Mouse (Mus musculus) cerebellum, postnatal 10 days (tissue): ENCODE results near the gene Trir.

Source experiments
- DNase-seq, 2 experiments: peaks; one replicate each; pipeline ENCODE4 v3.0.0; 2021; ENCODE audit warnings: mixed read lengths in 2 of 2

Gene Trir

DNA sequence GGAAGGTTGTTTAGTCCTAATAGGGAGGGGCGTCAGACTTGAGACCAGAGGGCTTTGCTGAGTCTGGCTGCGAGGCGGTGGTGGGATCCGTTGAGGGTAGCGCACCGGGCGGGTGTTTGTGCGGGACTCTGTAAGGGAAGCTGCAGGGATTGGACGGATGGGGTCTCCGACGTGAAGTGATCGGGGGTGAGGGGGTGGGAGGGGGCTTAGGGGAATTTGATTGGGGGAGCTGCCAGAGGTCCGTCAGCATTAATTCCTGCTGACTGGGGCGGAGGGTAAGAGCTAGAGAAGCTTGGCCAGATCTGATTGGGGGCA, 10.7 kb downstream of the Trir start:
- DNase-seq, result no peak

DNA sequence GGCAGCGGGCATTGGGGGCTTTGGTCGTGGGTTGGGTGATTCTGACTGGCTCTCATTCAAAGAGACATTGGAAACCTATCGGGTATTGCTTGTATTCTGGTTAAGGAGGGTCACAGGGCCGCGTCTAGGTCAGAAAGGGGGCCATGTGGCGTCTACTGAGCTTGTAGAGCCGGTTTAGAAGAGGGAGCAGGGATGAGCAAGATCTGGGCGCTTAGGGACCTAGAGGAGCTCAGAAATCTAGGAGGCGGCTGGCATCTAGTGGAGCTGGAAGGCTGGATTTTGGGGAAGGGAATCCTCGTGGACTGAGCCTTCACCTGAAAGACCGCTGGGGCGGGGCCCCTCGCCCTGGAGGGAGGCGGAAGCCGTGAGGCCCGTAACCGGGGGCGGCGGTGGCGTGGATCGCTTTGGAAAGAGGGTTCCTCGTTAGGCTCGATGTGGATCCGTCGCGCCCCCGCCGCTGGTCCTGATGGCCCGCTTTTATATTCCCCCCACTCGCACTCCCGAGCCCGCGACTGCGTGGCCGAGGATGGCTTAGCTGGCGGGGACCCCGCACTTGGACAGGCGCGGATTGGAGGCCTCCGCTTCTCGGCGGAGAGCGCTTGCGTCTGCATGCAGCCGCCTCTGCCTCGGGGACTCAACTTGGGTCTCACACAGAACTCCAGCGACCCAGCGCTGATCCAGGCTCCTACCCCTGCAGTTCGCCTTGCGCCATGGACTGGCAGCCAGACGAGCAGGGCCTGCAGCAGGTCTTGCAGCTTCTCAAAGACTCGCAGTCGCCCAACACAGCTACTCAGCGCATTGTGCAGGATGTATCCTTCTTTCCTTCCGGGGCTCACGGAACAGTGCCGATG, 11.3 kb downstream of the Trir start:
- peak; percentile 57 to 66 for DNase-seq

DNA sequence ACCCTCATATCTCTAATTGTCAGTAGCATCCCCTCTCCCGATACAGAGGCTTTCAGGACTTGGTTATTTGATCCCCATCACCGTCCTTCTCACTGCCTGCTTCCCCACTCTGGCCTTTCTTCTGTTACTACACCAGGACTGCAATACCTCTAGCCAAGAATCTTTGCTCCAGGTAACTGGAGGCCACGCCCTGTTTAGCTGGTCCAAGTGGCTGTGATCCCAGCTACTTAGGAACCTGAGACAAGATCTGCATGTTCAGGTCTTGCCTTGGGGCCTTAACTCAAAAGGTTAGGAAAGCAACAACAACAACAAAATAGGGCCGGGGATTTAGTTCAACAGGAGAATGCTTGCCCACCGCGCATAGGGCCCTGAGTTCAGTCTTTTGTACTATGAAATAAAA, 17.0 kb downstream of the Trir start:
- DNase-seq, result no peak

DNA sequence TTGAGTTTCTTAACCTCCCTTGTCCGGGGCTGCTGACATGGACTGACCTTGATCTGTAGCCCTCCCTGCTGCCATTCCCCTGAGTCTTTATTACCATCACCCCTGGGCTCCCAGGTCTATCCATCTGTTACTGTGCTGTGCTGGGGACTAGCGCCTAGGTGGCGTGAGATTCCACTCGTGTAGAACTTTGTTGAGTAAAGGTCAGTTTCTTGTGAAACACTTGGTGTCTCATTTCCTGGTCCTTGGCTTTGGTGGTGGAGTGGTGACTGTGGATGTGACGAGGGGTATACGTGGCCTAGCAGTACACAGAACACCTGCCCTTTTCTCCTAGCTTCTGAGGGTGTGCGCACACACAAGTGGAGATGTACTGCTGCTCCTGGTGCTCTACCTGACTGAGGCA, 30.7 kb downstream of the Trir start:
- DNase-seq, result no peak

DNA sequence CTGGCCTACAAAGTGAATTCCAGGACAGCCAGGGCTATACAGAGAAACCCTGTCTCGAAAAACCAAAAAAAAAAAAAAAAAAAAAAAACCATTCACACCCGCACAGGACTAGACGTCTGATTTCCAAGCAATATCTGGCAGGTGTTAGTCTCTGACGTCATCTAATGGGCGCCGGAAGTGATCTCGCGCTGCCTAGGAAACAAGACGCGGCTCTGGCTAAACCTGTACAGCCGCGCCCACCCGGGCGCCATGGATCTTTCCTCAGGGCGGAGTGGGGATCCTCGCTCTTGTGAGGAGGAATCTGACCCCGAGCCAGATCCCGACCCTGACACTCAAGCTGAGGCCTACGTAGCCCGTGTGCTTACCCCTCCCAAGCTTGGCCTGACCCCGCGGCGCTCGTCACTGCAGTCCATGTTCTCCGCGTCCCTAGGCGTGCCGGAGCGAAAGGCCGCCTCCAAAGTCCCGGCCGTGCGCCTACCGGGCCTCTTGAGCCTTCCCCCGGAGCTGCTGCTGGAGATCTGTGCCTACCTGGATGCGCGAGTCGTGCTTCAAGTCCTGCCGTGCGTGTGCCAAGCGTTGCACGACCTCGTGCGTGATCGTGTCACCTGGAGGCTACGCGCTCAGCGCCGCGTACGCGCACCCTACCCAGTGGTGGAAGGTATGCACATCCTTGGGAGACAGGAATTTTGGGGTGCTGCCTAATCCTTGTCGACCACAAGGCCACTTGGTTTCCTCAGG, 33.4 kb downstream of the Trir start, which contains the start of gene Fbxw9:
TSS of gene Fbxw9 (plus strand) at position 177 of the 738 bp plus-strand sequence.
- DNase-seq, result peak; percentile 95 to 97

DNA sequence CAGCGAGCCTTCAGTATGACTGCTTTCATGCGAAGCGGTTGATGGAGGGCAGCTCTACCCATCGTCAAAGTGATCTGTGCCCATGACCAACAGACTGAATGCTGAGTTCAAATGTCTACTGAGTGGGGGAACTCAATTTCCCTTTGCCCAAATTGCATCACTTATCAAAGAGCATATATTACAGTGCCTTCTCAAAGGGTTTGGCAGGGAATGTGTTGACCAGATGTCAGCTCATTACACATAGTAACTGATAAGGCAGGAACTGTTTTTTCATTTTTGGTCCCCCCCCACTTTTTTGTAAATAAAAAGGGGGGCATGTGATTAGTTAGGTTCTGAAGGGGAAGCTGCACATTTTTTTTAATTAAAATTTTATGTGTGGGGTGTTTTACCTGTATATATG, 36.0 kb downstream of the Trir start:
- DNase-seq, result no peak

DNA sequence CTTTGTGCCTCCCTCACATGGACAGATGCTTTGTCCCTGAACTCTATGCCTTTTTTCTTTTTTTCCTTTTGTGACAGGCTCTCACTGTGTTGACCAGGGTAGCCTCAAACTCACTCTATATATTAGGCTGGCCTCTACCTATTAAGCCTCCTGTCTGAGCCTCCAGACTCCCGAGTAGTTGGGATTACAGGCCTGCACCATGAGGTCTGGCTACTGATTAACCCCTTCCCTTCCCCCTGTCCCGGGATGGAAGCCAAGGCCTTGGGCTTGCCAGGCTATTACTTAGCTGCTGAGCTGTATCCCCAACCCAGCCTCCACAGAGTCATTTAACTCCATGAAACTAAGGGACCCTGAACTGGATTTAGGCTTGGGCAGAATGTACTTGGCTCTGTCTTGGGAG, 38.6 kb downstream of the Trir start:
- no peak for DNase-seq

DNA sequence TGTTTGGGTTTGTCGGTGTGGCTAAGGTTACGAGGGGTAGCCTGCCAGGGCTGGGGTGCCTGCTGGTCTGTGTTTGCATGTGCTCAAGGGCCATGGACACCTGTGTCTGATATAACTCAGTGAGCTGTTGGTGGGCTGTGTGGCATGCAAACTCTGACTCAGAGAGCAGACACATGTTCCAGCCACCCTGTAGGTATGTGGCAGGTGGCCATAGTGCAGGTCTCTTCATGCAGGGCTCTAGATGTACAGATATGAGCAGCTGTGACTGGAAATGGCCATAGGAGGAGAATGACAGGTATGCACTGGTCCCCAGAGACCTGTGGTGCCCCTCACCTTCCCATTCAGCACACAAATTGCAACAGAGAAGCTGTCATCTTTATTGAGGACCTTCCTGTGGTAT, 40.5 kb downstream of the Trir start:
- DNase-seq, result no peak

DNA sequence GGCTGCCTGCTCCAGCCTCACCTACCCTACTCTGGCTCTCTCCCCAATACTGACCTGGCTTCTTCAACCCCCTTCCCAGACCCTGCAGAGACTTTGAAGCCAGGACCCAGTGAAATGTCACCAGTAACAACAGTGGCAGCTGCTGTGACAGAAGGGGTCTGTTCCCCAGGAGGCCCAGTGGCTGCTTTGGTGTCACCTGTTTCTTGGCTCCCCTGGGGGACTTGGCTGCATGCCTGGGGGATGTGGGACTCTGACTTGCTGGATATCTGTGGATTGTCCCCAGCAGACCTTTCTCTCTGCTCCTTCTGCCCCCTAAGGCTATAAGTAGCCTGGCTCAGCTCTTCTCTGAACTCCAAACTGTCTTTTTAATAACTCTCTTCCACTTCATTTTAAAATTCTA, 41.4 kb downstream of the Trir start, which contains the start of gene Gm5741:
TSS of gene Gm5741 (minus strand) at position 1 of the 400 bp plus-strand sequence.
- peak; percentile 61 for DNase-seq

DNA sequence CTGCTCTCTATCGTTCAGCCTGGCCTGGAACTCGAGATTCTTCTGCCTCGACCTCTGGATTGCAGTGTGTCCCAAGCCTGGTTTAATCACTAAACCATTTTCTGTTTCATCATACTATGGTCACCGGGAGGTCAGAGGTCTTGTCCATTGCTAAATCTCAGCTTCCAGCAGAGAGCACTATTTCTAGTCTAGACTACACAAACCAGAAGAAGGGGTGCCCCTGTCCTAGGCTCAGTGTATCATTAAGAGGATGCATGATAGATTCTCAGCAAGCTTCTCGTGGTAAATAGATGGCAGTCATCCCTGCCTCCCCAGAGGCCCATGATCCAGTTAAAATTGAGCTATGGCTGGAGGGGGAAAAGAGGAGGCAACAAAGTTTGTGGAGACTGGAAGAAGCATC, 44.4 kb downstream of the Trir start:
- DNase-seq, result peak in 1 of 2 experiments; percentile 37

DNA sequence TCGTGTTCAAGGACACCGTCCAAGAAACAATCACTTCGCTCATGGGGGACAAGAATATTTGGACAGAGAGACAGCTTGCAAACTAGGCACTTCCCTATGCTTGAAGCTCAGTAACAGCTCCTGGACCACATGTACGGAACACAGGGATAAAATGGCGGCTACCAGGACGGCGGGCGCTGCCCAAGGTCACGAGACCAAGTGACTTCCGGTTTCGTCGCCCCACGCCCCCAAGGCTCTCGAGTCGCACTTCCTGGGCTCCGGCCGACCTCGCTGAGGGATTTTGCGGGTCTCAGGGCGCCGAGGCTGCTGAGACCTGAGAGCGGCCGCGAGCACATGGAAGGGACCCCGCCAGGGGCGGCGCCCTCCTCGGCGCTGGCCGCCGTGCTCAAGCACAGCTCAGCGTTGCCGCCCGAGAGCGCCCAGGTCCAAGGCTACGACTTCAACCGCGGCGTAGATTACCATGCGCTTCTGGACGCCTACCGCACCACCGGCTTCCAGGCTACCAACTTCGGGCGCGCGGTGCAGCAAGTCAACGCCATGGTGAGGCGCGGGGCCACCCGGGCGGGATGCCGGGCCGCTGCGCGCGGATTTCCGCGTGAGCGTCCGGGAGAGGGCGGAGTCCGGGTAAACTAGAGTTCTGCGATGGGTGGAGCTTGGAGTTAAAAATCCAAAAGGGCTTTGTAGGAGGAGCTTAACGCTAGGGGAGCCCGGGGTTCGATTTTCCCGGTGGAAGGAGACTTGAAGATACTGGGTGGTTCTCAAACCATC, 45.1 kb downstream of the Trir start, which contains the start of gene Dhps:
TSS of gene Dhps (plus strand) at position 244 of the 768 bp plus-strand sequence.
- DNase-seq, result peak; percentile 94 to 95

DNA sequence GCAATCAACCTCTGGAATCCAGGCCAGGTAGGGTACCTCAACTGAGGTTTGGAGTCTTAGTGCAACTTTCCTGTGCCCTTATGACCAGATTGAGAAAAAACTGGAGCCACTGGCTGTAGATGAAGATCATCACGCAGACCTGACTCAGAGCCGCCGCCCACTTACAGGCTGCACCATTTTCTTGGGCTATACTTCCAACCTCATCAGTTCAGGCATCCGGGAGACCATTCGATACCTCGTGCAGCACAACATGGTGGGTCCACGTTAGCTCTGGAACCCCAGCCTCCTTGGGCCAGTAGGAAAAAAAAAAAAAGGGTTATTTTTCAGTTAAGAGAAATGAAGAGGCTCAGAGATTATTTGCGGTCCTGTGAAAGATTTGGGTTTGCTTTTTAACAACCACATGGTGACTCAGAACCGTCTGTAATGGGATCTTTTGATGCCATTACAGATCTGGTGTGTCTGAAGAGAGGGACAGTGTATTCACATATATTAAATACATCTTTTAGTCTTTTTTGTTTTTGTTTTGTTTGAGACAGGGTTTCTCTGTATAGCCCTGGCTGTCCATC, 45.8 kb downstream of the Trir start:
- DNase-seq, result no peak

DNA sequence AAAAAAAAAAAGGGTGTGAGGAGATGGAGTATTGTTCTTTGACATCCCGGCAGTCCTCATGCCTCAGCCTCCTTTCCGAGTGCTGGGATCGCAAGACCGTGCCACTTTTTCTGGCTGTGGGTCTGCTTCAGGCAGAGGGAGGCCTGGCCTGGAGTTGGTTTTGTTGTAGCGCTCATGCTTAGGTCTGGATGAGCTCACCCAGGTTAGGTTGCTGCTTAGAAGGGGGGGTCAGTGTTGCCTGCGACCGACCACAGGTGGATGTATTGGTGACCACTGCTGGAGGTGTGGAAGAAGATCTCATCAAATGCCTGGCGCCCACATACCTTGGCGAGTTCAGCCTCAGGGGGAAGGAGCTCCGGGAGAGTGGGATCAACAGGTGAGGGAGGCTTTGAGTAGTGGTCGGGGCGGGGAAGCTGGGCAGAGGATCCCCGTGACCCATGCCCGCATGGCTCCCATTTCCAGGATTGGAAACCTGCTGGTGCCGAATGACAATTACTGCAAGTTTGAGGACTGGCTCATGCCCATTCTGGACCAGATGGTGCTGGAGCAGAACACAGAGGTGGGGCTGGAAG, 46.5 kb downstream of the Trir start:
- no peak for DNase-seq

DNA sequence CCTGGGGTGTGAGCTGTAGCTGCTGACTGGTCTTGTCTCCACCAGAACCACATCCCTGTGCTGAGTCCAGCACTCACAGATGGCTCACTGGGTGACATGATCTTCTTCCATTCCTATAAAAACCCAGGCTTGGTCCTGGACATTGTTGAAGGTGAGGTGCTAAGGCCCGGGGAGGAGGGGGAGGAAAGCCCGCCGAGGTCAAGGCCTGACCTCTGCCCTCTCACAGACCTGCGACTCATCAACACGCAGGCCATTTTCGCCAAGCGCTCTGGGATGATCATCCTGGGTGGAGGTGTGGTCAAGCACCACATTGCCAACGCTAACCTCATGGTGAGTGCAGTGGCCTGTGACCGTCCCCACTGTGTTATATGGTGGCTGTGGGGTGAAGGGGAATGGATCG, 47.5 kb downstream of the Trir start:
- no peak for DNase-seq

DNA sequence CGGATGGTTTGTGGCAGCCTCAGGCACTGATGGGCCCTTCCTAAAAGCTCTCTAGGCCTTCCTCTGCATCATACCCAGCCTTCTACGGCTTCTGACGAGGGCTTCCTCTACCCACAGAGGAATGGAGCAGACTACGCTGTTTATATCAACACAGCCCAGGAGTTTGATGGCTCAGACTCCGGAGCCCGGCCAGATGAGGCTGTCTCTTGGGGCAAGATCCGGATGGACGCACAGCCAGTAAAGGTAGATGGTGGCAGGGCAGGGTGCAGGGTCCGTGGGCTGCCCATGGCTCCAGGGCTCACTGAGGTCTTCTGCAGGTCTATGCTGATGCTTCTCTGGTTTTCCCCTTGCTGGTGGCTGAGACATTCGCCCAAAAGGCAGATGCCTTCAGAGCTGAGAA, 48.0 kb downstream of the Trir start:
- no peak for DNase-seq

DNA sequence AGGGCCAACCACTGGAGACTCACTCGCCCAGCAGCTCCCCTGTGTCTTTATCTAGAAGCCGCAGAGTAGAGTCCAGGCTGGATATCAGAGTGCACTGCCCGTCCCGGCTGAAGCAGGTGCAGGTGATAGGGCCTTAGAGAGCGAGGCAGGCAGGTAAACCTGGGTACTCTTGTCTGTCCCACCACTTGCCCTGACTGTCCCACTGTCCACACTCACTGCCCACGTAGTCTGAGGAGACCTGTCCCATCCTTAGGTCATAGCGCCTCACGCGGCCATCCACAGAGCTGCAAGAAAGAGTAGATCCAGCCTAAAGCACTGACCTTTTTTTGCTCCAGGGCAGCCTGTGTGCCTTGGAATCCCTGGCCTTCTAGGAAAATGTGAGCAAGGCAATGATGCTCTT, 49.4 kb downstream of the Trir start:
- DNase-seq, result peak; percentile 74 to 77

DNA sequence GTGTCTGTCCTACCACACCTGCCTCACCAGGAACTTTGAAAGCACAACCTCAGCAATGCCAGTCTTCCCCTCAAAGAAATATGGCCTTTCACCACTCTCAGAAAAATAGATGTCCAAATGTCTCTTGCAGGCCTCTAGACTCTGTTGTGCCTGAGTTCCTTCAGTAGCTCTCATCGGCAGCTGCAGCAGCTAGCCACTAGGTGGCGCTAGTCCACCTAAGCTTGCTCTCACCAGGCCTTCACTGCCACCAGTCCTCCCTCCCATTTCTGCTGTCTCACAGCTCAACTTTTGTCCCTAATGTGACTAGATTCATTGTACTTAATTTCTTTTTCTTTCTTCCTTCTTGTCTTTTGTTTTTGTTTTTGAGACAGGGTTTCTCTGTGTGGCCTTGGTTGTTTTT, 50.4 kb downstream of the Trir start:
- peak; percentile 87 for DNase-seq
